ENCODE assay signal across 16 mouse cellular contexts in the genomic region with DNA sequence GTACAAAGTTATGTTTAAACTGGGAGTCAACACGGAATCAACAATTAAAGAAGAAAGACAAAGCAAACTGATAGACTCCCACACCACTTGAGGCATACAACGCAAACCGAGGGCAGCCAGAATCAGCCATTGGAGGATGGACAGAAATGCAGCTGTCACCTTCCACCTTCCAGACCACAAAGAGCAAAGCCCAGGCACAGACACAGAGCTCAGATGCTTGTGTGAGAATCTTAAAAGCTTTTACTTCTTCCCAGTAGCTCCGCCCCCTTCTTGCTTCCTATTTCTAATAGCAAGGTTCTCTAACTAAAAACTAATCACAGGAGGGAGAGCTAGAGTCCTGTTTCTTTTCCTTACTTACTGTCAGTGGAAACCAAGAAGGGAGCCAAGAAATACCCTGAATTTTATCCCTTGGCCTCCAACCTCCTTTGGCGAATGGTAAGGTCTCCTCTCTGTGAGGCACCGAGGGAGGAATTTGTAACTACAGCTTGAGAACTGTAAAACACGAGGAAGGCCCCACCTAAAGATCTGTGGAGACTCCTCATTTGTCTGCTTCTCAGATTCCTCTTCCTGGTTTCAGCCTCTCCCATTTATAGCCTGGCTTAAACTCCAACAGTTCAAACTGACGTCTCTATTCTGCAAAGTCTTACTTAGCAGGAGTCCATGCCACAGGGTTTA.
DNase-seq lines count a peak whose midpoint lies in the region; ATAC-seq and TF ChIP-seq lines count a peak whose summit lies in the region.
"Had no signal": no experiment of that assay in that cellular context is flagged by ENCODE, and none has a peak within 500 bp of the region (broad histone marks: within the 10 kb centered on the region; RNA-seq: fewer than 3 reads in every experiment).

No protein-coding gene starts in this region.

- no peaks in the 10 kb centered on the region for H3K9me3 ChIP-seq in intestine, postnatal 0 days (ENCODE audit: control insufficient read depth)
- H3K9me3 ChIP-seq in stomach, embryonic 14.5 days (ENCODE audit: control insufficient read depth, low read depth, low read length), result no peaks in the 10 kb centered on the region
- no peaks in the 10 kb centered on the region for H3K9me3 ChIP-seq in hindbrain, postnatal 0 days (ENCODE audit: low read length)
- H3K9me3 ChIP-seq: hindbrain, embryonic 10.5 days had no signal

- DNase-seq in lung, postnatal 14 days, result peak; percentile 11
- DNase-seq in lung, adult 2 months, result no peak
- no peak for DNase-seq in adrenal gland, postnatal 4 days (ENCODE audit: low spot score in 2 of 2)
- no peak for DNase-seq in adrenal gland, postnatal 10 days
- DNase-seq in hindbrain, postnatal 0 days (ENCODE audit: low spot score), result no peak
- DNase-seq: adrenal gland, postnatal 36 days; cerebellum, postnatal 10 days; gastrocnemius, postnatal 36 days; left cerebral cortex, postnatal 4 days; lung, postnatal 4 days; right cerebral cortex, postnatal 14 days; thymus, postnatal 36 days had no signal

- no peak for TF ChIP-seq CTCF in lung, adult 2 months (IDR thresholded peaks at IDR 0.05; ENCODE audit: insufficient read depth, low read length)
- no peak for TF ChIP-seq CTCF in intestine, postnatal 0 days (IDR thresholded peaks at IDR 0.05; ENCODE audit: low read depth)
- no peak for TF ChIP-seq CTCF in hindbrain, postnatal 0 days (IDR thresholded peaks at IDR 0.05; ENCODE audit: low read depth)

- no peak overlapping the region for H3K9ac ChIP-seq in intestine, postnatal 0 days (ENCODE audit: low read depth, low read length)
- H3K9ac ChIP-seq in stomach, embryonic 14.5 days (replicated peaks; ENCODE audit: low read depth, low read length), result no peak overlapping the region
- H3K9ac ChIP-seq in hindbrain, postnatal 0 days (replicated peaks; ENCODE audit: low read length), result no peak overlapping the region

- no peaks in the 10 kb centered on the region for H3K27me3 ChIP-seq in intestine, postnatal 0 days (replicated peaks; ENCODE audit: control insufficient read depth, insufficient read depth, low read length)
- H3K27me3 ChIP-seq in stomach, embryonic 14.5 days (ENCODE audit: control insufficient read depth, insufficient read depth, low read length), result no peaks in the 10 kb centered on the region
- H3K27me3 ChIP-seq in hindbrain, postnatal 0 days (ENCODE audit: insufficient read depth, low read length), result no peaks in the 10 kb centered on the region

- H3K36me3 ChIP-seq in intestine, postnatal 0 days (ENCODE audit: control insufficient read depth, insufficient read depth), result no peaks in the 10 kb centered on the region
- no peaks in the 10 kb centered on the region for H3K36me3 ChIP-seq in stomach, embryonic 14.5 days (ENCODE audit: control insufficient read depth, insufficient read depth, low read length)
- no peaks in the 10 kb centered on the region for H3K36me3 ChIP-seq in hindbrain, postnatal 0 days (ENCODE audit: insufficient read depth, low read length)
- H3K36me3 ChIP-seq: hindbrain, embryonic 10.5 days had no signal

- H3K27ac ChIP-seq in brown adipose tissue, adult 24 weeks (replicated peaks; ENCODE audit: low read depth, low read length), result peak overlapping the region; percentile 23
- H3K27ac ChIP-seq in intestine, postnatal 0 days (ENCODE audit: low read depth, low read length), result no peak overlapping the region
- H3K27ac ChIP-seq in stomach, embryonic 14.5 days (ENCODE audit: low read length), result peak overlapping the region; percentile 59; the same call in 1 of the 2 replicates
- H3K27ac ChIP-seq in hindbrain, postnatal 0 days, result no peak overlapping the region
- H3K27ac ChIP-seq: hindbrain, embryonic 10.5 days had no signal

- no peak overlapping the region for H3K4me3 ChIP-seq in lung, adult 2 months (replicated peaks; ENCODE audit: extremely low read depth, low read depth, low read length)
- no peak overlapping the region for H3K4me3 ChIP-seq in brown adipose tissue, adult 24 weeks (ENCODE audit: insufficient read depth, low read depth, low read length)
- H3K4me3 ChIP-seq in intestine, postnatal 0 days (ENCODE audit: low read depth, low read length), result no peak overlapping the region
- no peak overlapping the region for H3K4me3 ChIP-seq in stomach, embryonic 14.5 days (ENCODE audit: low read depth, low read length)
- H3K4me3 ChIP-seq in hindbrain, postnatal 0 days (ENCODE audit: low read length), result no peak overlapping the region
- H3K4me3 ChIP-seq: hindbrain, embryonic 10.5 days had no signal

- TF ChIP-seq POLR2A in lung, adult 2 months (IDR thresholded peaks at IDR 0.05; ENCODE audit: borderline replicate concordance, extremely low read depth, low read depth, low read length), result no peak

- 45% methylated on average over 8 of the region's 8 CpGs for WGBS in lung, adult 2 months
- 46% methylated on average over 8 of the region's 8 CpGs for WGBS in intestine, postnatal 0 days
- WGBS in stomach, embryonic 14.5 days, result 56% methylated on average over 8 of the region's 8 CpGs
- 65% methylated on average over 8 of the region's 8 CpGs for WGBS in hindbrain, postnatal 0 days

- H3K4me2 ChIP-seq in intestine, postnatal 0 days (replicated peaks; ENCODE audit: low read depth), result peak overlapping the region; percentile 21; the same call in 1 of the 2 replicates
- no peak overlapping the region for H3K4me2 ChIP-seq in stomach, embryonic 14.5 days (replicated peaks; ENCODE audit: low read depth, low read length)
- no peak overlapping the region for H3K4me2 ChIP-seq in hindbrain, postnatal 0 days (ENCODE audit: low read depth, low read length)

- H3K4me1 ChIP-seq in lung, adult 2 months (ENCODE audit: control insufficient read depth, insufficient read depth, low read length), result peaks cover 9% of the 10 kb centered on the region
- 0 out of 2 replicates have a peak, but pooled peaks cover 2% of the 10 kb centered on the region for H3K4me1 ChIP-seq in brown adipose tissue, adult 24 weeks (ENCODE audit: control insufficient read depth, insufficient read depth, insufficient read length, low read length)
- H3K4me1 ChIP-seq in intestine, postnatal 0 days (replicated peaks; ENCODE audit: control insufficient read depth, insufficient read depth, low read length), result no peaks in the 10 kb centered on the region
- H3K4me1 ChIP-seq in stomach, embryonic 14.5 days (ENCODE audit: control insufficient read depth, insufficient read depth, low read length), result no peaks in the 10 kb centered on the region; the same call in 1 of the 2 replicates
- no peaks in the 10 kb centered on the region for H3K4me1 ChIP-seq in hindbrain, postnatal 0 days (ENCODE audit: insufficient read depth, low read length)

- ATAC-seq in intestine, postnatal 0 days, result no peak
- no peak for ATAC-seq in stomach, embryonic 14.5 days (ENCODE audit: insufficient number of reproducible peaks, insufficient read depth, low FRiP score, low read depth)
- no peak for ATAC-seq in hindbrain, postnatal 0 days

Comparison
In these comparisons a context has a peak if more than half of its experiments do, and no peak if none do; other contexts are left out.
1. H3K27ac ChIP-seq: peak in brown adipose tissue, adult 24 weeks (single experiment) and stomach, embryonic 14.5 days (single experiment); none in intestine, postnatal 0 days (single experiment) and hindbrain, postnatal 0 days (single experiment).